In genomic region chr15:27189699-27190098, GRCm38 (mm10) we compare ENCODE assay signal across 10 mouse cellular contexts.
DNase-seq lines count a peak whose midpoint lies in the region; ATAC-seq and TF ChIP-seq lines count a peak whose summit lies in the region.
"Had no signal": no experiment of that assay in that cellular context is flagged by ENCODE, and none has a peak within 500 bp of the region (broad histone marks: within the 10 kb centered on the region; RNA-seq: fewer than 3 reads in every experiment).

No protein-coding gene starts in this region.

- no peaks in the 10 kb centered on the region for H3K36me3 ChIP-seq in heart, adult 2 months (ENCODE audit: control insufficient read depth, insufficient read depth, low read length)
- H3K36me3 ChIP-seq in heart, embryonic 11.5 days (ENCODE audit: control insufficient read depth, insufficient read depth, low read length), result no peaks in the 10 kb centered on the region
- no peaks in the 10 kb centered on the region for H3K36me3 ChIP-seq in midbrain, embryonic 16.5 days (ENCODE audit: control insufficient read depth, insufficient read depth, low read length)
- H3K36me3 ChIP-seq: heart, embryonic 13.5 days; neural tube, embryonic 13.5 days had no signal

- TF ChIP-seq CTCF in heart, adult 2 months (IDR thresholded peaks at IDR 0.05), result peak; percentile 97

- H3K27me3 ChIP-seq in heart, adult 2 months (ENCODE audit: control insufficient read depth, insufficient read depth, low read length), result no peaks in the 10 kb centered on the region
- H3K27me3 ChIP-seq in heart, embryonic 11.5 days (ENCODE audit: control insufficient read depth, insufficient read depth, low read length), result no peaks in the 10 kb centered on the region
- no peaks in the 10 kb centered on the region for H3K27me3 ChIP-seq in midbrain, embryonic 16.5 days (ENCODE audit: control insufficient read depth, insufficient read depth, low read depth, low read length)
- H3K27me3 ChIP-seq: heart, embryonic 13.5 days; neural tube, embryonic 13.5 days had no signal

- no peak for TF ChIP-seq POLR2A in heart, adult 2 months (IDR thresholded peaks at IDR 0.05; ENCODE audit: insufficient read depth, low read depth, low read length)

- intact Hi-C loops in heart, adult 2 months (cut with DNase I), result loop anchor here (1.0 to 2.0 kb wide), 3 partner anchors 569 to 1195 kb away; no protein-coding TSS in a partner anchor

- WGBS in heart, adult 2 months, result 39% methylated on average over 4 of the region's 4 CpGs
- WGBS in heart, embryonic 11.5 days (ENCODE audit: insufficient replicate concordance), result 52% methylated on average over 4 of the region's 4 CpGs
- WGBS in midbrain, embryonic 16.5 days, result 45% methylated on average over 4 of the region's 4 CpGs

- H3K4me1 ChIP-seq in heart, adult 2 months (ENCODE audit: control insufficient read depth, insufficient read depth, low read length), result no peaks in the 10 kb centered on the region
- H3K4me1 ChIP-seq in heart, embryonic 11.5 days (ENCODE audit: control insufficient read depth, insufficient read depth, low read length), result no peaks in the 10 kb centered on the region
- no peaks in the 10 kb centered on the region for H3K4me1 ChIP-seq in midbrain, embryonic 16.5 days (ENCODE audit: control insufficient read depth, insufficient read depth, low read length)
- H3K4me1 ChIP-seq: heart, embryonic 13.5 days; neural tube, embryonic 13.5 days had no signal

- TF ChIP-seq EP300 in heart, adult 2 months (IDR thresholded peaks at IDR 0.05; ENCODE audit: insufficient read depth, low read depth, low read length), result no peak

- no peak overlapping the region for H3K27ac ChIP-seq in heart, adult 2 months
- no peak overlapping the region for H3K27ac ChIP-seq in heart, embryonic 11.5 days (ENCODE audit: low read depth, low read length)
- no peak overlapping the region for H3K27ac ChIP-seq in midbrain, embryonic 16.5 days (ENCODE audit: low read length)
- H3K27ac ChIP-seq: heart, embryonic 13.5 days; neural tube, embryonic 13.5 days had no signal

- no peaks in the 10 kb centered on the region for H3K9me3 ChIP-seq in heart, embryonic 11.5 days (replicated peaks; ENCODE audit: control insufficient read depth, low read length)
- no peaks in the 10 kb centered on the region for H3K9me3 ChIP-seq in midbrain, embryonic 16.5 days (replicated peaks; ENCODE audit: control insufficient read depth, low read length, poor library complexity, severe bottlenecking)
- H3K9me3 ChIP-seq: heart, embryonic 13.5 days; neural tube, embryonic 13.5 days had no signal

- peak; percentile 8 to 51 for DNase-seq in heart, adult 2 months
- DNase-seq in adrenal gland, adult 2 months, result peak; percentile 39
- peak; percentile 70 for DNase-seq in embryo, embryonic 11 days
- peak; percentile 25 to 70 for DNase-seq in layer of hippocampus, postnatal 25 days (ENCODE audit: extremely low spot score in 1 of 2, low spot score in 1 of 2)
- no peak for DNase-seq in natural killer cell, adult 2 months (ENCODE audit: low spot score in 2 of 2)

- ATAC-seq in heart, embryonic 11.5 days (replicated peaks; ENCODE audit: insufficient number of reproducible peaks, low FRiP score, low TSS enrichment), result no peak
- ATAC-seq in hematopoietic stem cell, adult 5-6 weeks (replicated peaks in 1 of 2; ENCODE audit: insufficient read depth in 1 of 2, low FRiP score in 2 of 2, low TSS enrichment in 1 of 2, low read depth in 1 of 2, poor library complexity in 2 of 2, severe bottlenecking in 2 of 2), result peak; percentile 45 to 65; a peak in 1 of 4 replicates
- ATAC-seq in midbrain, embryonic 16.5 days, result peak; percentile 68

- no peaks in the 10 kb centered on the region for H3K79me2 ChIP-seq in heart, adult 2 months (replicated peaks; ENCODE audit: control insufficient read depth, insufficient read depth, low read length)

- H3K4me2 ChIP-seq in heart, embryonic 11.5 days, result no peak overlapping the region
- H3K4me2 ChIP-seq in midbrain, embryonic 16.5 days (ENCODE audit: low read length), result no peak overlapping the region
- H3K4me2 ChIP-seq: heart, embryonic 13.5 days; neural tube, embryonic 13.5 days had no signal

- H3K9ac ChIP-seq in heart, adult 2 months (ENCODE audit: low read depth, low read length), result no peak overlapping the region
- no peak overlapping the region for H3K9ac ChIP-seq in heart, embryonic 11.5 days (ENCODE audit: low read depth, low read length)
- H3K9ac ChIP-seq in midbrain, embryonic 16.5 days (ENCODE audit: low read depth, low read length), result no peak overlapping the region
- H3K9ac ChIP-seq: heart, embryonic 13.5 days; neural tube, embryonic 13.5 days had no signal

- no peak overlapping the region for H3K4me3 ChIP-seq in heart, adult 2 months
- H3K4me3 ChIP-seq in heart, embryonic 11.5 days (ENCODE audit: low read depth, low read length), result no peak overlapping the region
- H3K4me3 ChIP-seq in midbrain, embryonic 16.5 days (ENCODE audit: low read depth, low read length), result no peak overlapping the region
- H3K4me3 ChIP-seq: heart, embryonic 13.5 days; neural tube, embryonic 13.5 days had no signal

Comparison
In these comparisons a context has a peak if more than half of its experiments do, and no peak if none do; other contexts are left out.
1. DNase-seq: peak in heart, adult 2 months (2 of 2), adrenal gland, adult 2 months (single experiment), embryo, embryonic 11 days (single experiment) and layer of hippocampus, postnatal 25 days (2 of 2); none in natural killer cell, adult 2 months (0 of 2).